In genomic region chr10:80032799-80033480, GRCm38 (mm10) we compare ENCODE assay signal across 8 mouse cellular contexts. TPM values are rescaled to one million over a fixed set of nuclear protein-coding genes. Genes with fewer than 3 reads are reported as not detected.
DNase-seq lines count a peak whose midpoint lies in the region; ATAC-seq and TF ChIP-seq lines count a peak whose summit lies in the region.

No protein-coding gene starts in this region.

- DNase-seq in layer of hippocampus, adult 2 months (ENCODE audit: low spot score in 2 of 2) = no peak
- no peak for DNase-seq in layer of hippocampus, adult 9-10 months (ENCODE audit: low spot score)
- DNase-seq in T-cell, adult 2 months (ENCODE audit: low spot score) = peak; percentile 81
- DNase-seq in liver, adult 2 months (ENCODE audit: extremely low read depth, low read depth, low spot score) = peak; percentile 33

- H3K9ac ChIP-seq in heart, embryonic 14.5 days (ENCODE audit: low read length) = peak overlapping the region; percentile 38; the same call in 1 of the 2 replicates
- H3K9ac ChIP-seq in liver, adult 2 months (ENCODE audit: low read depth, low read length) = no peak overlapping the region
- no peak overlapping the region for H3K9ac ChIP-seq in forebrain, embryonic 12.5 days
- H3K9ac ChIP-seq in forebrain, embryonic 13.5 days = no peak overlapping the region

- TF ChIP-seq CTCF in layer of hippocampus, adult 2 months (conservative IDR thresholded peaks at IDR 0.05) = no peak
- no peak for TF ChIP-seq CTCF in liver, adult 2 months (IDR thresholded peaks at IDR 0.05; ENCODE audit: low read depth, low read length)

- peak overlapping the region; percentile 21; the same call in 1 of the 2 replicates for H3K4me2 ChIP-seq in heart, embryonic 14.5 days (ENCODE audit: low read length)
- H3K4me2 ChIP-seq in forebrain, embryonic 12.5 days = no peak overlapping the region
- H3K4me2 ChIP-seq in forebrain, embryonic 13.5 days = no peak overlapping the region

- peak; percentile 68 for ATAC-seq in heart, embryonic 14.5 days (ENCODE audit: insufficient number of reproducible peaks, insufficient read depth, low FRiP score, low read depth)
- peak; percentile 62 for ATAC-seq in neutrophil, adult 5-6 weeks (ENCODE audit: extremely low read depth, insufficient number of reproducible peaks, low FRiP score, poor library complexity, severe bottlenecking)
- no peak for ATAC-seq in forebrain, embryonic 12.5 days (ENCODE audit: low FRiP score)
- no peak for ATAC-seq in forebrain, embryonic 13.5 days

- H3K79me2 ChIP-seq in liver, adult 2 months (ENCODE audit: control insufficient read depth, insufficient read depth, low read length) = no peaks in the 10 kb centered on the region

- H3K27ac ChIP-seq in layer of hippocampus, adult 2 months = peak overlapping the region; percentile 63
- H3K27ac ChIP-seq in heart, embryonic 14.5 days (replicated peaks in 1 of 2; ENCODE audit: control insufficient read depth in 1 of 2, insufficient read depth in 1 of 2, low read depth in 2 of 2, low read length in 2 of 2) = peak overlapping the region; percentile 52 to 57
- H3K27ac ChIP-seq in liver, adult 2 months (replicated peaks; ENCODE audit: insufficient read depth, low read depth, low read length) = peak overlapping the region; percentile 30
- H3K27ac ChIP-seq in forebrain, embryonic 12.5 days = no peak overlapping the region
- no peak overlapping the region for H3K27ac ChIP-seq in forebrain, embryonic 13.5 days

- no peaks in the 10 kb centered on the region for H3K9me3 ChIP-seq in heart, embryonic 14.5 days (ENCODE audit: control insufficient read depth, low read length)
- no peaks in the 10 kb centered on the region for H3K9me3 ChIP-seq in forebrain, embryonic 12.5 days
- H3K9me3 ChIP-seq in forebrain, embryonic 13.5 days (replicated peaks) = no peaks in the 10 kb centered on the region

- peaks cover 18 to 21% of the 10 kb centered on the region in 2 experiments for H3K4me1 ChIP-seq in heart, embryonic 14.5 days (ENCODE audit: control insufficient read depth in 2 of 2, insufficient read depth in 2 of 2, low read length in 2 of 2)
- peaks cover 7% of the 10 kb centered on the region; the same call in 1 of the 2 replicates for H3K4me1 ChIP-seq in liver, adult 2 months (ENCODE audit: control insufficient read depth, insufficient read depth, low read length)
- peaks cover 2% of the 10 kb centered on the region; the same call in 1 of the 2 replicates for H3K4me1 ChIP-seq in forebrain, embryonic 12.5 days
- peaks cover 2% of the 10 kb centered on the region for H3K4me1 ChIP-seq in forebrain, embryonic 13.5 days

- 10% methylated on average over 5 of the region's 5 CpGs for WGBS in heart, embryonic 14.5 days
- 5% methylated on average over 5 of the region's 5 CpGs for WGBS in liver, adult 2 months
- 69% methylated on average over 5 of the region's 5 CpGs for WGBS in forebrain, embryonic 12.5 days
- WGBS in forebrain, embryonic 13.5 days = 72% methylated on average over 5 of the region's 5 CpGs

- no peak overlapping the region for H3K4me3 ChIP-seq in layer of hippocampus, adult 2 months
- H3K4me3 ChIP-seq in heart, embryonic 14.5 days (ENCODE audit: control insufficient read depth in 1 of 2, insufficient read depth in 1 of 2, low read depth in 1 of 2, low read length in 2 of 2) = no peak overlapping the region
- H3K4me3 ChIP-seq in liver, adult 2 months (ENCODE audit: insufficient read depth, low read depth, low read length) = no peak overlapping the region
- H3K4me3 ChIP-seq in forebrain, embryonic 12.5 days (replicated peaks) = no peak overlapping the region
- H3K4me3 ChIP-seq in forebrain, embryonic 13.5 days = no peak overlapping the region

- TF ChIP-seq POLR2A in liver, adult 2 months (IDR thresholded peaks at IDR 0.05; ENCODE audit: extremely low read depth, insufficient read depth, low read length) = no peak

- H3K36me3 ChIP-seq in heart, embryonic 14.5 days (ENCODE audit: control insufficient read depth, insufficient read depth, low read length) = peaks cover 31% of the 10 kb centered on the region
- peaks cover 3% of the 10 kb centered on the region; the same call in 1 of the 2 replicates for H3K36me3 ChIP-seq in liver, adult 2 months (ENCODE audit: control insufficient read depth, insufficient read depth, low read length)
- peaks cover 36% of the 10 kb centered on the region for H3K36me3 ChIP-seq in forebrain, embryonic 12.5 days (replicated peaks)
- peaks cover 36% of the 10 kb centered on the region for H3K36me3 ChIP-seq in forebrain, embryonic 13.5 days (ENCODE audit: poor library complexity, severe bottlenecking)

- H3K27me3 ChIP-seq in heart, embryonic 14.5 days (ENCODE audit: control insufficient read depth, insufficient read depth, low read length) = no peaks in the 10 kb centered on the region
- H3K27me3 ChIP-seq in liver, adult 2 months (ENCODE audit: control insufficient read depth, insufficient read depth, low read length) = no peaks in the 10 kb centered on the region
- no peaks in the 10 kb centered on the region for H3K27me3 ChIP-seq in forebrain, embryonic 12.5 days
- no peaks in the 10 kb centered on the region for H3K27me3 ChIP-seq in forebrain, embryonic 13.5 days

RNA-seq across cellular contexts. Expression of gene Polr2e, which starts 6.7 kb away (rescaled TPM):
- 10 to 100 TPM; 77.8 to 79.1 TPM for total RNA-seq in layer of hippocampus, adult 2 months (2021)
- polyA plus RNA-seq in heart, embryonic 14.5 days (2014; fragmentation: Nextera tagmentation; extraction: Ambion mirVana) = 146 and 162 TPM in 2 replicates
- 26.4 and 39.1 TPM in 2 replicates for total RNA-seq in liver, adult 2 months (2014; rRNA removed)
- polyA plus RNA-seq in liver, adult 2 months (2012; rRNA removed) = 71.1 and 74.6 TPM in 2 replicates
- 47.7 and 66.4 TPM in 2 replicates for total RNA-seq in neutrophil, adult 5-6 weeks (2017)
- 183 and 184 TPM in 2 replicates for polyA plus RNA-seq in forebrain, embryonic 12.5 days (2016; fragmentation: Nextera tagmentation; extraction: Ambion mirVana)
- polyA plus RNA-seq in forebrain, embryonic 13.5 days (2015; fragmentation: Nextera tagmentation; extraction: Ambion mirVana) = 193 and 199 TPM in 2 replicates

RNA-seq across cellular contexts. Expression of gene Gpx4, which starts 14.0 kb away (rescaled TPM):
- 100 to 1,000 TPM; 440 to 464 TPM for total RNA-seq in layer of hippocampus, adult 2 months (2021)
- polyA plus RNA-seq in heart, embryonic 14.5 days (2014; fragmentation: Nextera tagmentation; extraction: Ambion mirVana) = 715 and 757 TPM in 2 replicates
- 712 and 752 TPM in 2 replicates for total RNA-seq in liver, adult 2 months (2014; rRNA removed)
- 535 and 559 TPM in 2 replicates for polyA plus RNA-seq in liver, adult 2 months (2012; rRNA removed)
- total RNA-seq in neutrophil, adult 5-6 weeks (2017) = 206 and 276 TPM in 2 replicates
- 434 and 458 TPM in 2 replicates for polyA plus RNA-seq in forebrain, embryonic 12.5 days (2016; fragmentation: Nextera tagmentation; extraction: Ambion mirVana)
- polyA plus RNA-seq in forebrain, embryonic 13.5 days (2015; fragmentation: Nextera tagmentation; extraction: Ambion mirVana) = 487 and 489 TPM in 2 replicates

RNA-seq across cellular contexts. Expression of gene Arhgap45, which starts 16.5 kb away (rescaled TPM):
- 1 to 10 TPM; 3.7 to 4.4 TPM for total RNA-seq in layer of hippocampus, adult 2 months (2021)
- polyA plus RNA-seq in heart, embryonic 14.5 days (2014; fragmentation: Nextera tagmentation; extraction: Ambion mirVana) = 3.0 and 3.4 TPM in 2 replicates
- 4.5 and 4.6 TPM in 2 replicates for total RNA-seq in liver, adult 2 months (2014; rRNA removed)
- polyA plus RNA-seq in liver, adult 2 months (2012; rRNA removed) = 7.7 and 10.9 TPM in 2 replicates
- total RNA-seq in neutrophil, adult 5-6 weeks (2017) = 695 and 736 TPM in 2 replicates
- polyA plus RNA-seq in forebrain, embryonic 12.5 days (2016; fragmentation: Nextera tagmentation; extraction: Ambion mirVana) = 3.4 and 3.6 TPM in 2 replicates
- polyA plus RNA-seq in forebrain, embryonic 13.5 days (2015; fragmentation: Nextera tagmentation; extraction: Ambion mirVana) = 1.2 and 1.3 TPM in 2 replicates

RNA-seq across cellular contexts. Expression of gene Abca7, which starts 36.6 kb away (rescaled TPM):
- 10 to 100 TPM; 10.7 to 11.0 TPM for total RNA-seq in layer of hippocampus, adult 2 months (2021)
- 1.6 and 1.7 TPM in 2 replicates for polyA plus RNA-seq in heart, embryonic 14.5 days (2014; fragmentation: Nextera tagmentation; extraction: Ambion mirVana)
- total RNA-seq in liver, adult 2 months (2014; rRNA removed) = 1.4 and 1.9 TPM in 2 replicates
- 3.2 and 3.4 TPM in 2 replicates for polyA plus RNA-seq in liver, adult 2 months (2012; rRNA removed)
- 45.9 and 53.7 TPM in 2 replicates for total RNA-seq in neutrophil, adult 5-6 weeks (2017)
- 5.8 and 5.9 TPM in 2 replicates for polyA plus RNA-seq in forebrain, embryonic 12.5 days (2016; fragmentation: Nextera tagmentation; extraction: Ambion mirVana)
- polyA plus RNA-seq in forebrain, embryonic 13.5 days (2015; fragmentation: Nextera tagmentation; extraction: Ambion mirVana) = 3.1 and 3.9 TPM in 2 replicates

RNA-seq across cellular contexts. Expression of gene Cnn2, which starts 44.6 kb away (rescaled TPM):
- total RNA-seq in layer of hippocampus, adult 2 months (2021) = 1 to 10 TPM; 5.4 to 5.6 TPM
- 265 and 275 TPM in 2 replicates for polyA plus RNA-seq in heart, embryonic 14.5 days (2014; fragmentation: Nextera tagmentation; extraction: Ambion mirVana)
- total RNA-seq in liver, adult 2 months (2014; rRNA removed) = 5.2 and 6.4 TPM in 2 replicates
- polyA plus RNA-seq in liver, adult 2 months (2012; rRNA removed) = 6.9 and 9.8 TPM in 2 replicates
- 284 and 308 TPM in 2 replicates for total RNA-seq in neutrophil, adult 5-6 weeks (2017)
- polyA plus RNA-seq in forebrain, embryonic 12.5 days (2016; fragmentation: Nextera tagmentation; extraction: Ambion mirVana) = 85.5 and 115 TPM in 2 replicates
- 30.0 and 32.2 TPM in 2 replicates for polyA plus RNA-seq in forebrain, embryonic 13.5 days (2015; fragmentation: Nextera tagmentation; extraction: Ambion mirVana)

Comparison
In these comparisons a context has a peak if more than half of its experiments do, and no peak if none do; other contexts are left out.
1. DNase-seq: peak in T-cell, adult 2 months (single experiment) and liver, adult 2 months (single experiment); none in layer of hippocampus, adult 2 months (0 of 2) and layer of hippocampus, adult 9-10 months (single experiment).
2. H3K27ac ChIP-seq: peak in layer of hippocampus, adult 2 months (single experiment), heart, embryonic 14.5 days (2 of 2) and liver, adult 2 months (single experiment); none in forebrain, embryonic 12.5 days (single experiment) and forebrain, embryonic 13.5 days (single experiment).
3. ATAC-seq: peak in heart, embryonic 14.5 days (single experiment) and neutrophil, adult 5-6 weeks (single experiment); none in forebrain, embryonic 12.5 days (single experiment) and forebrain, embryonic 13.5 days (single experiment).